Mouse (Mus musculus): ENCODE results near the gene R3hdml. TPM values are rescaled to one million over a fixed set of nuclear protein-coding genes. Genes with fewer than 3 reads are reported as not detected.
A peak's percentile ranks its signal among the peaks of the same experiment; 100 is the strongest.

Gene R3hdml
- total RNA-seq, 2 experiments from 2014 or later = not detected

DNA sequence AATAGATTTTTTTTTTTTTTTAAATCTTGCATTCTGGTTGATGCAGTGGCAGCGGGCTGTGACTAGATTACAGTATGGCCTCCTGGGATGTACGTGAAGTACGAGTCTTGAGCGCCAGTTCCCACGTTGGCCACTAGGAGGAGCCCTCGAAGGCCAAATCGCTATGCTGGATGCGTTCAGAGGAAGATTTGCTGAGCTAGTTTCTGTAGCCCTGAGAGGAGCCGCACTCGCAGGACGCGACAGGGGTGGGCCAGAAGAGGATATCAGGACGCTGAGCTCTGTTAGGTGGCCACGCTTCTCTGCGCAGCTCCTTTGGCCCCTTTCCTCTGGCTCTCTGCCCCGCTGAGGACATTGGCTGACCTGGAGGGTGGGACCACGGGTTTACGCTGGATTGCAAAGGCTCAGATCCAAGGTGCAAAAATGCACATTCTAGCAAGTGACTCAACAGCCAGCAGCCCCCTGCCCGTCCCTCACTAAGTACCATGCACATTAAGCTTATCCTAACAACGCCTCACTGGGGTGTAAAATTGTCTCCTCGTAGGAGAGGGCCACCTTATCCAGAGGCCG, 42.9 kb downstream of the R3hdml start:
- intact Hi-C loops (cut with DNase I) = loop anchor here (2.0 to 10.0 kb wide), 3 partner anchors 66 to 290 kb away; partner anchors contain the start of gene Ccn5
- DNase-seq (ENCODE audit: low spot score) = peak; percentile 71

DNA sequence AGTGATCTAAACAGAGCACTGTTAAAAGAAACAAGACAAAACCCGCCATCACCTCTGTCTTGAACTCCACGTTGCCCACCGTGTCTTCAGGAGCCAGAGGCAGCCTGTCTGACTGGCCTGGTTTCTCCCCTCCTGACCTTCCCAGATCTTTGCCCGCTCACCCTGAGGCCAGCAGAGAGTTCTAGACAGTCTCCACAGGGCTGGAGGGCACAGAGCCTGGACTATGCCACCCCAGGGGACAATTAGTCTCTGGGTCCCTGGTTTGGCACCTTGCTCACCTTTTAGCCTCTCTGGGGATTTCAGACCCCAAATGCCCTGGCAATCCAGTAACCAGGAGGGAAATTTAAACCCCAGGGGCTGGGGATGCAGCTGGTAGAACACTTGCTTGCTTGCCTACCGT, 45.3 kb downstream of the R3hdml start:
- intact Hi-C loops (cut with DNase I) = loop anchor here (10.0 kb wide), 2 partner anchors 247 to 287 kb away; partner anchors contain the start of gene Ccn5
- no peak for DNase-seq (ENCODE audit: low spot score)

GRCm38 (mm10) chr2:163538410-163538809, 46.3 kb downstream of the R3hdml start:
- DNase-seq (ENCODE audit: low spot score) = no peak
- intact Hi-C loops (cut with DNase I) = loop anchor here (10.0 kb wide), 2 partner anchors 246 to 286 kb away; partner anchors contain the start of gene Ccn5

DNA sequence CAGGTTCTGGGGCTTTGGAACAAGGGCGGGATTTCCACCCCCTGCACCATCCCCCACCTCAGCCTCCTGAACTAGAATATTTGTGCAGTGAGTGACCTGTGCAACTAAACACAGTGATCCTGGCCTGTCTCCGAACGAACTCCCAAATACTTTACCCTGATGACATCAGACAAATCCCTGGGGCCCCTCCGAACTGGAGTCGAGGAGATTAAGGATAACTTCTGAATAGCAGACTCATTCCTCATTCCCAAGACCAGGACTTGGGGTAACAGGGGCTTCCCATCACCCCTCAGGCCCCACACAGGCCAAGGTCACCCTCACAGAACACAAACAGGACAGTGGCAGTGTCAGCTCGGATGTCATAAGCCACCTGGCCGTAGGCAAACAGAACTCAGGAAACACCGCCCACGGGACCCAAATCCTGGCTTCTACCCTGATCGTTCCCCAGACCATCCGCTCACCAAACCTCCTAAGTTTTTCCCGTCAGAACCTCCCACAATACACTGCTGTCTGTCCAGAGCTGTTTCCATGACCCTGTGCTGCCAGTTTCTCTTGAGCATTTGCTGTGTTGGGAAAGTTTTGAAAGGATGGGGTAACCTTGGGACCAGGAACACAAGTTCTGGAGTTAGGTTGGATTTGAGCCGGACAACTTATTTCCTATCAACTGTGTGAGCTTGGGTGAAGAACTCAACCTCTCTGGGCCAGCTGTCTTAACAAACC, 47.4 kb downstream of the R3hdml start:
- DNase-seq (ENCODE audit: low spot score) = no peak
- intact Hi-C loops (cut with DNase I) = loop anchor here (10.0 kb wide), 2 partner anchors 245 to 285 kb away; partner anchors contain the start of gene Ccn5

DNA sequence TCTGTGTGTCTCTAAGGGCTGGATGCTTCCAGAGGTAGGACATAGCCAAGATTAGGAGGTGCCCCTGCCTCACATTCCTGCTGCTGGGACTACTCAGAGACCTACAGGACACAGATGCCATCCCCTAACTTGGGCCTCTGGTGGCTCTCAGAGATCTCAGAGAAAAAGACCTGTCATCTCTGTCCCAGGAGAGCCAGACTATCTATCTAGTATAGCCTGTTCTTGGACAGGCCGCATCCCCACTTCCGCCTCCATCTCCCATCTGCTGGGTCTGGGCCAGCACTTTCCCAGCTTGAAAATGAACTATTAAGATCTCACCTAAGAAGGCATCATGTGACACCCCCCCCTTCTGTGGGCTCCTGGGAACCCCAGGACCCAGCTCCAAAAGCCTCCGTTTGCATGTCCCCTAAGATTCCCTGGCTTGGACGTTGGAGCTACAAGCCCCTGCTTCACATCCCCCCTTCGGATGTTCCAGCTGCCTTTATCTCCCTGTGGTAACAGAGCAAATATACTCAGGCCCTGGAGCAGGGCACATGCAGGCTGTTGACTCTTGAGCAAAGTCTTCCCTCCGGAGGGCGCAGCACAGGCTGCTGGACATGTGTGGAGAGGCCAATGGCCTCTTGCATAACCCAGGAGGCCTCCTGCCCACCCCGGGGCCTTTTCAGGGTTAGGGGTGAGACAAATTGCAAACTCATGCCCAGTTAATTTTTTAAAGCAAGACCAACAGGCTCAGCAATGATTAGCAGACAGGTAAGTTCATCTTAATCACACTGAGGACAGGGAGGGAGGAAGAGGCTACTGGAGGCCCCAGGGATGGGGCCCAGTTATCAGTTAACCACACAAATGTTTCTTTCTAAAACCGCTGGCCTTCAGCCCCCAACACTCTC, 48.4 kb downstream of the R3hdml start:
- intact Hi-C loops (cut with DNase I) = no loop called here
- no peak for DNase-seq (ENCODE audit: low spot score)

DNA sequence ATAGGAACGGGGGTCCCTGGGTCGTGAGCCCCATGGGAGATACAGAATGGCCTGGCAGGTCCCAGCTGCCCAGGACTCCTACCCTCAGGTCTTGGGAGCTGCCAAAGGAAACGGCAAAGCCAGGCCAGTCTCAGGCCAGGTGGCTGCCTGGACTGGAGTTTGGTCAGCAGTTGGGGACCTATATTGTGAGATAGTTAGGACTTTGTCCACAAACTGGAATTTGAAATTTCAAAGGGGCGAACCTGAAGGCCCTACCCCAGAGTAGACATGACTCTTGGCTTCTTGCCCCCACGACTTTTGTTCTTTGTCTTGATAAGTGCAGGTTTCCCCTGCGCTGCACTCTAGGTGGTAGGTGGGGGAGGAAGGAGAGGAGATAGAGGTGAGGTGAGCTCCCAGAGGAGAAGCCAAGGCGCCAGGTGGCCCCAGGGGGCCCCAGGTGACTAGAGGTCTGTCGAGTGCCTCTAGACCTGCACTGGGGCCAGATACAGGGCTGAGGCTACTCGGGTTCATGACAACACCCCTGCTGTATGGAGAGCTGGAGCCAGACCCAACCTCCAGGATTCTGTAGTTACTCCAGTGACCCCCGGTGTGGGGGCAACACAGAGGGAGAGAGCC, 49.6 kb downstream of the R3hdml start:
- no peak for DNase-seq (ENCODE audit: low spot score)
- intact Hi-C loops (cut with DNase I) = no loop called here

DNA sequence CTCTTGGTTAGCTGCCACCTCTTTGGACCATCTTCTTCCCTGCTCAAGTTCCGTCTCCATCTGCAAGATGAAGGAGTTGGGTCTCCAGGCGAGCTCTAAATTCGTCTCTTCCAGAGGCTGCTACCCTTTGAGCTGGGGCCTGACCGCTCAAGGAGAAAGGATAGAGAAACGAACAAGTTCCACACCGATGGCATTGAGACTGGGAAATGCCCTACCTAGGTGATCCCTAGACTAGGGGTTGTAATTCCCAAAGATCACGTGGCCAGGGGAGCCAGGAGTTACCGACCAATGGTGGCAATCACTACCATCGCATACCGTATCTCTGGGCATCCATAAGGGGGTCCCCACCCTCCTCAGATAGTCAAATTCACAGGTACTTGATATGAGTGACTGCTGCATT, 50.6 kb downstream of the R3hdml start:
- intact Hi-C loops (cut with DNase I) = no loop called here
- DNase-seq (ENCODE audit: low spot score) = no peak

- no peak for DNase-seq (ENCODE audit: low spot score)
- intact Hi-C loops (cut with DNase I) = no loop called here
Measured at GRCm38 (mm10) chr2:163546623-163547318, 54.7 kb downstream of the R3hdml start.

- intact Hi-C loops (cut with DNase I) = no loop called here
- no peak for DNase-seq (ENCODE audit: low spot score)
Measured at GRCm38 (mm10) chr2:163548822-163549221, 56.7 kb downstream of the R3hdml start.

- no peak for DNase-seq (ENCODE audit: low spot score)
- intact Hi-C loops (cut with DNase I) = no loop called here
Measured at GRCm38 (mm10) chr2:163549786-163550185, 57.7 kb downstream of the R3hdml start.

Other genes starting within 250 kb of the R3hdml start
- gene Jph2, start 94.3 kb upstream of the R3hdml start, total RNA-seq (2021) = 100 to 1,000 TPM; 374 to 418 TPM
- 10 to 100 TPM; 21.0 to 21.6 TPM for gene Oser1, start 67.6 kb upstream of the R3hdml start, total RNA-seq (2021)
- gene Gdap1l1, start 53.8 kb upstream of the R3hdml start, total RNA-seq (2021) = not detected
- 100 to 1,000 TPM; 174 to 182 TPM for gene Fitm2, start 19.7 kb upstream of the R3hdml start, total RNA-seq (2021)
- gene Hnf4a, start 14.5 kb downstream of the R3hdml start, total RNA-seq (2021) = not detected
- 1 to 10 TPM; 7.9 to 9.7 TPM for gene Ttpal, start 110.0 kb downstream of the R3hdml start, total RNA-seq (2021)
- 100 to 1,000 TPM; 291 to 357 TPM for gene Serinc3, start 152.8 kb downstream of the R3hdml start, total RNA-seq (2021)
- gene Pkig, start 166.1 kb downstream of the R3hdml start, total RNA-seq (2021) = 100 to 1,000 TPM; 211 to 235 TPM

Data from heart, postnatal 25 days (tissue).